Mouse (Mus musculus): ENCODE measurements around the gene Trim39. TPM values are rescaled to one million over a fixed set of nuclear protein-coding genes. Genes with fewer than 3 reads are reported as not detected.

Gene Trim39
- 10 to 100 TPM; 21.2 to 23.7 TPM for total RNA-seq (2021)

GRCm38 (mm10) chr17:36271586-36272256, at the start of gene Trim39:
Trim39 (minus strand) TSS chr17:36272247.
- DNase-seq = peak; percentile 91 to 92

GRCm38 (mm10) chr17:36315689-36316253, 43.7 kb upstream of the Trim39 start:
- DNase-seq = no peak

- DNase-seq = peak; percentile 75 to 76
Measured at GRCm38 (mm10) chr17:36315041-36315688, 43.1 kb upstream of the Trim39 start.

GRCm38 (mm10) chr17:36314511-36314910, 42.5 kb upstream of the Trim39 start:
- peak; percentile 7 to 14 for DNase-seq

GRCm38 (mm10) chr17:36309293-36309692, 37.2 kb upstream of the Trim39 start:
- DNase-seq = no peak

GRCm38 (mm10) chr17:36308855-36309254, 36.8 kb upstream of the Trim39 start:
- peak; percentile 48 to 68 for DNase-seq

GRCm38 (mm10) chr17:36286390-36286789, 14.3 kb upstream of the Trim39 start, which contains the start of gene H2-M10.2:
H2-M10.2 (minus strand) TSS chr17:36286490.
- DNase-seq = no peak

- no peak for DNase-seq
Measured at GRCm38 (mm10) chr17:36281521-36282245, 9.6 kb upstream of the Trim39 start.

GRCm38 (mm10) chr17:36274776-36275175, 2.7 kb upstream of the Trim39 start:
- no peak for DNase-seq

- no peak for DNase-seq
Measured at GRCm38 (mm10) chr17:36273796-36274195, 1.7 kb upstream of the Trim39 start.

GRCm38 (mm10) chr17:36272643-36273366, 758 bp upstream of the Trim39 start:
- DNase-seq = no peak

- peak; percentile 94 to 96 for DNase-seq
Measured at GRCm38 (mm10) chr17:36270956-36271585, 976 bp downstream of the Trim39 start.

GRCm38 (mm10) chr17:36265834-36266233, 6.2 kb downstream of the Trim39 start:
- DNase-seq = no peak

- DNase-seq = no peak
Measured at GRCm38 (mm10) chr17:36264273-36264925, 7.6 kb downstream of the Trim39 start.

- no peak for DNase-seq
Measured at GRCm38 (mm10) chr17:36261511-36262166, 10.4 kb downstream of the Trim39 start.

GRCm38 (mm10) chr17:36257969-36258368, 14.1 kb downstream of the Trim39 start, which contains the start of gene Rpp21:
Rpp21 (minus strand) TSS chr17:36258069.
- DNase-seq = no peak

GRCm38 (mm10) chr17:36257241-36257947, 14.7 kb downstream of the Trim39 start:
- peak; percentile 78 to 79 for DNase-seq

- no peak for DNase-seq
Measured at GRCm38 (mm10) chr17:36253087-36253600, 18.9 kb downstream of the Trim39 start.

- DNase-seq = no peak
Measured at GRCm38 (mm10) chr17:36252250-36252876, 19.7 kb downstream of the Trim39 start.
